Comparison of ENCODE assay signal across 8 mouse cellular contexts in genomic region chr11:115091362-115091901, GRCm38 (mm10). TPM values are rescaled to one million over a fixed set of nuclear protein-coding genes. Genes with fewer than 3 reads are reported as not detected.
DNase-seq lines count a peak whose midpoint lies in the region; ATAC-seq lines count a peak whose summit lies in the region.

TSS of gene Rab37 (plus strand) at chr11:115091431.

- DNase-seq in frontal cortex, postnatal 25 days (ENCODE audit: low spot score in 2 of 2): no peak
- peak; percentile 72 for DNase-seq in cerebellum, postnatal 36 days
- peak; percentile 36 for DNase-seq in midbrain, embryonic 10.5 days (ENCODE audit: low spot score)
- peak; percentile 21 for DNase-seq in testis, postnatal 14 days (ENCODE audit: low spot score)
- no peak for DNase-seq in left cerebral cortex, postnatal 25 days (ENCODE audit: low spot score in 2 of 2)

- WGBS in hindbrain, embryonic 15.5 days: 3% methylated on average over 36 of the region's 36 CpGs
- WGBS in midbrain, embryonic 10.5 days: 4% methylated on average over 36 of the region's 36 CpGs

- no peak within 1 kb of the TSS for H3K27ac ChIP-seq in hindbrain, embryonic 15.5 days (replicated peaks)
- no peak within 1 kb of the TSS; the same call in 1 of the 2 replicates for H3K27ac ChIP-seq in midbrain, embryonic 10.5 days (replicated peaks)

- no peaks in the 10 kb centered on the region for H3K36me3 ChIP-seq in hindbrain, embryonic 15.5 days
- no peaks in the 10 kb centered on the region for H3K36me3 ChIP-seq in midbrain, embryonic 10.5 days

- ATAC-seq in frontal cortex, adult (ENCODE audit: low TSS enrichment): peak; percentile 92
- no peak for ATAC-seq in CD4-positive, CD25-positive, alpha-beta regulatory T cell, adult 4 months
- no peak for ATAC-seq in hindbrain, embryonic 15.5 days (ENCODE audit: low FRiP score, low read depth)

- peak within 1 kb of the TSS; percentile 23; the same call in 1 of the 2 replicates for H3K9ac ChIP-seq in hindbrain, embryonic 15.5 days

- peak within 1 kb of the TSS; percentile 59 for H3K4me2 ChIP-seq in hindbrain, embryonic 15.5 days

- intact Hi-C loops in left cerebral cortex, postnatal 25 days (cut with DNase I): no loop called here

- peaks cover 31% of the 10 kb centered on the region for H3K27me3 ChIP-seq in hindbrain, embryonic 15.5 days
- H3K27me3 ChIP-seq in midbrain, embryonic 10.5 days (ENCODE audit: low read depth, poor library complexity, severe bottlenecking): peaks cover 35% of the 10 kb centered on the region

- peak within 1 kb of the TSS; percentile 30 for H3K4me3 ChIP-seq in hindbrain, embryonic 15.5 days
- peak within 1 kb of the TSS; percentile 52 for H3K4me3 ChIP-seq in midbrain, embryonic 10.5 days

- H3K4me1 ChIP-seq in hindbrain, embryonic 15.5 days (replicated peaks): peaks cover 12% of the 10 kb centered on the region
- peaks cover 18% of the 10 kb centered on the region for H3K4me1 ChIP-seq in midbrain, embryonic 10.5 days

- H3K9me3 ChIP-seq in hindbrain, embryonic 15.5 days: no peaks in the 10 kb centered on the region
- H3K9me3 ChIP-seq in midbrain, embryonic 10.5 days (replicated peaks): peaks cover 8% of the 10 kb centered on the region; the same call in 1 of the 2 replicates

RNA-seq across cellular contexts. Expression of gene Rab37, which starts in this region (rescaled TPM):
- 100 to 1,000 TPM; 156 to 274 TPM for polyA plus RNA-seq in CD4-positive, CD25-positive, alpha-beta regulatory T cell, adult 4 months (2017; shearing (Covaris generic))
- 0.62 and 0.77 TPM in 2 replicates for polyA plus RNA-seq in hindbrain, embryonic 15.5 days (2015; fragmentation: Nextera tagmentation; extraction: Ambion mirVana)
- 0.49 and 1.1 TPM in 2 replicates for polyA plus RNA-seq in midbrain, embryonic 10.5 days (2016; fragmentation: Nextera tagmentation; extraction: Ambion mirVana)
- total RNA-seq in left cerebral cortex, postnatal 25 days (2021): under 1 TPM; 0.76 to 0.99 TPM

Comparison
In these comparisons a context has a peak if more than half of its experiments do, and no peak if none do; other contexts are left out.
1. RNA of gene Rab37 (polyA plus RNA-seq): 156 to 274 TPM in CD4-positive, CD25-positive, alpha-beta regulatory T cell, adult 4 months; 0.62 to 0.77 TPM in hindbrain, embryonic 15.5 days and 0.49 to 1.1 TPM in midbrain, embryonic 10.5 days; every median in the first group is over 10 times any median in the second.
2. DNase-seq: peak in cerebellum, postnatal 36 days (2 of 2), midbrain, embryonic 10.5 days (single experiment) and testis, postnatal 14 days (single experiment); none in frontal cortex, postnatal 25 days (0 of 2) and left cerebral cortex, postnatal 25 days (0 of 2).